ENCODE assay signal across 18 mouse cellular contexts in the genomic region with DNA sequence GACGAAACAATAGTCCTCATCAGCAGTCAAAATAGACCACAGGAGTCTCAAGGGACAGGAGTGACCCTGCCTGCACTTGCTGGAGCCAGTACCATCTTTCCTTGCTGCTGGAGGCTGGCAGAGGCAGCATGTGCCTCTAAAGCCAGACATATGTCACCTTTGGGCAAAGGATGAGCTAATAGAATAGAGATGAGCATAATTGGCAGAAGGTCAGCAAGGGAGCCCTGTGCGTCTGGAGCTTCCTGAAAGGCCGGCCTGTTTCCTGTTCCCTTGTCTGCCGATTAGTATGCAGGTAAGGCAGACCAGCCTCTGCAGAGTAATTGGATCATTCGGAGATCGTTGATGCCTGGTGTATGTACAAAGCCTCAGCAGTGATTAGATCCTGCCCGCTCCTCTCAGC.
DNase-seq lines count a peak whose midpoint lies in the region; ATAC-seq and TF ChIP-seq lines count a peak whose summit lies in the region.
"Had no signal": no experiment of that assay in that cellular context is flagged by ENCODE, and none has a peak within 500 bp of the region (broad histone marks: within the 10 kb centered on the region; RNA-seq: fewer than 3 reads in every experiment).

No protein-coding gene starts in this region.

- H3K4me3 ChIP-seq in neural tube, embryonic 13.5 days, result no peak overlapping the region
- H3K4me3 ChIP-seq in hindbrain, embryonic 15.5 days, result no peak overlapping the region
- no peak overlapping the region for H3K4me3 ChIP-seq in neural tube, embryonic 15.5 days (replicated peaks)
- H3K4me3 ChIP-seq in layer of hippocampus, adult 2 months, result no peak overlapping the region
- H3K4me3 ChIP-seq: embryonic facial prominence, embryonic 13.5 days; heart, embryonic 10.5 days; limb, embryonic 12.5 days; liver, embryonic 15.5 days had no signal

- no peak overlapping the region for H3K4me2 ChIP-seq in neural tube, embryonic 13.5 days
- no peak overlapping the region for H3K4me2 ChIP-seq in hindbrain, embryonic 15.5 days
- H3K4me2 ChIP-seq in neural tube, embryonic 15.5 days, result no peak overlapping the region
- H3K4me2 ChIP-seq: embryonic facial prominence, embryonic 13.5 days; limb, embryonic 12.5 days; liver, embryonic 15.5 days had no signal

- peaks cover 10% of the 10 kb centered on the region for H3K4me1 ChIP-seq in neural tube, embryonic 13.5 days (replicated peaks)
- peaks cover 7% of the 10 kb centered on the region; the same call in 1 of the 2 replicates for H3K4me1 ChIP-seq in hindbrain, embryonic 15.5 days (replicated peaks)
- H3K4me1 ChIP-seq in neural tube, embryonic 15.5 days, result peaks cover 6% of the 10 kb centered on the region; the same call in 1 of the 2 replicates
- H3K4me1 ChIP-seq: embryonic facial prominence, embryonic 13.5 days; heart, embryonic 10.5 days; limb, embryonic 12.5 days; liver, embryonic 15.5 days had no signal

- peak; percentile 40; the same call in 1 of the 2 replicates for ATAC-seq in neural tube, embryonic 13.5 days (ENCODE audit: low read depth)
- ATAC-seq in hindbrain, embryonic 15.5 days (ENCODE audit: low FRiP score, low read depth), result no peak
- ATAC-seq in neural tube, embryonic 15.5 days (ENCODE audit: low FRiP score), result no peak

- H3K9ac ChIP-seq in neural tube, embryonic 13.5 days, result no peak overlapping the region
- no peak overlapping the region for H3K9ac ChIP-seq in hindbrain, embryonic 15.5 days
- no peak overlapping the region for H3K9ac ChIP-seq in neural tube, embryonic 15.5 days (replicated peaks)
- H3K9ac ChIP-seq: embryonic facial prominence, embryonic 13.5 days; limb, embryonic 12.5 days; liver, embryonic 15.5 days had no signal

- no peaks in the 10 kb centered on the region for H3K27me3 ChIP-seq in neural tube, embryonic 13.5 days
- H3K27me3 ChIP-seq in hindbrain, embryonic 15.5 days, result no peaks in the 10 kb centered on the region
- H3K27me3 ChIP-seq in neural tube, embryonic 15.5 days (replicated peaks), result no peaks in the 10 kb centered on the region
- H3K27me3 ChIP-seq: embryonic facial prominence, embryonic 13.5 days; limb, embryonic 12.5 days; liver, embryonic 15.5 days had no signal

- no peaks in the 10 kb centered on the region for H3K9me3 ChIP-seq in neural tube, embryonic 13.5 days
- no peaks in the 10 kb centered on the region for H3K9me3 ChIP-seq in hindbrain, embryonic 15.5 days
- no peaks in the 10 kb centered on the region for H3K9me3 ChIP-seq in neural tube, embryonic 15.5 days (replicated peaks)
- H3K9me3 ChIP-seq: embryonic facial prominence, embryonic 13.5 days; heart, embryonic 10.5 days; limb, embryonic 12.5 days; liver, embryonic 15.5 days had no signal

- DNase-seq in adrenal gland, adult 2 months, result peak; percentile 3
- no peak for DNase-seq in adrenal gland, postnatal 4 days (ENCODE audit: low spot score in 2 of 2)
- no peak for DNase-seq in neural tube, embryonic 10.5 days (ENCODE audit: extremely low spot score, low spot score)
- DNase-seq in layer of hippocampus, adult 2 months (ENCODE audit: low spot score in 2 of 2), result no peak
- no peak for DNase-seq in heart, postnatal 10 days
- DNase-seq: adrenal gland, postnatal 25 days; gastrocnemius, postnatal 14 days; heart, postnatal 4 days; kidney, adult 9 months; layer of hippocampus, adult 9-11 months; lung, postnatal 14 days had no signal

- WGBS in neural tube, embryonic 13.5 days, result 42% methylated on average over 7 of the region's 7 CpGs
- WGBS in hindbrain, embryonic 15.5 days, result 35% methylated on average over 7 of the region's 7 CpGs
- WGBS in neural tube, embryonic 15.5 days, result 25% methylated on average over 7 of the region's 7 CpGs

- no peak for TF ChIP-seq CTCF in layer of hippocampus, adult 2 months (conservative IDR thresholded peaks at IDR 0.05)

- intact Hi-C loops in heart, postnatal 10 days (cut with DNase I), result no loop called here

- no peaks in the 10 kb centered on the region for H3K36me3 ChIP-seq in neural tube, embryonic 13.5 days
- H3K36me3 ChIP-seq in hindbrain, embryonic 15.5 days, result no peaks in the 10 kb centered on the region
- no peaks in the 10 kb centered on the region for H3K36me3 ChIP-seq in neural tube, embryonic 15.5 days
- H3K36me3 ChIP-seq: embryonic facial prominence, embryonic 13.5 days; heart, embryonic 10.5 days; limb, embryonic 12.5 days; liver, embryonic 15.5 days had no signal

- peak overlapping the region; percentile 62; the same call in 1 of the 2 replicates for H3K27ac ChIP-seq in neural tube, embryonic 13.5 days (replicated peaks)
- peak overlapping the region; percentile 46; the same call in 1 of the 2 replicates for H3K27ac ChIP-seq in hindbrain, embryonic 15.5 days (replicated peaks)
- H3K27ac ChIP-seq in neural tube, embryonic 15.5 days (replicated peaks), result peak overlapping the region; percentile 54
- no peak overlapping the region for H3K27ac ChIP-seq in layer of hippocampus, adult 2 months
- H3K27ac ChIP-seq: embryonic facial prominence, embryonic 13.5 days; heart, embryonic 10.5 days; limb, embryonic 12.5 days; liver, embryonic 15.5 days had no signal
